Mouse (Mus musculus) intestine, embryonic 14.5 days (tissue): Measurements from ENCODE around the gene Lrrc29. TPM values are rescaled to one million over a fixed set of nuclear protein-coding genes. Genes with fewer than 3 reads are reported as not detected.

ENCODE experiments used
- ATAC-seq: fragments of 200-750 bp; cut with Nextera tagmentation; replicated peaks from 2 replicates; pipeline ENCODE4 v1.8.0; 2017; ENCODE audit warnings: low read depth, moderate number of reproducible peaks, moderate TSS enrichment, moderate library complexity; ENCODE audit not compliant: low FRiP score, low TSS enrichment
- DNase-seq: peaks from one replicate; pipeline ENCODE4 v3.0.0-alpha.2; 2018; ENCODE audit warnings: low spot score
- H3K27ac ChIP-seq: fragments of 300-500 bp; sonication (generic); 2 replicates; pipeline ENCODE4 v1.5.1; 2014; ENCODE audit warnings: low read depth, mild to moderate bottlenecking, control low read depth
- H3K27me3 ChIP-seq: fragments of 300-500 bp; sonication (generic); replicated peaks from 2 replicates; pipeline ENCODE4 v1.6.1; 2014; ENCODE audit warnings: low read length, control low read depth; ENCODE audit not compliant: control insufficient read depth, insufficient read depth
- H3K36me3 ChIP-seq: fragments of 300-500 bp; sonication (generic); 2 replicates; pipeline ENCODE4 v1.6.1; 2014; ENCODE audit warnings: low read length, control low read depth; ENCODE audit not compliant: control insufficient read depth, insufficient read depth
- H3K4me1 ChIP-seq: fragments of 300-500 bp; sonication (generic); replicated peaks from 2 replicates; pipeline ENCODE4 v1.6.1; 2014; ENCODE audit warnings: low read length, control low read depth, mixed read lengths; ENCODE audit not compliant: control insufficient read depth, insufficient read depth
- H3K4me2 ChIP-seq: fragments of 300-500 bp; sonication (generic); 2 replicates; pipeline ENCODE4 v1.6.1; 2014; ENCODE audit warnings: low read length
- H3K4me3 ChIP-seq: fragments of 300-500 bp; sonication (generic); 2 replicates; pipeline ENCODE4 v1.5.1; 2014; ENCODE audit warnings: low read depth, low read length, control low read depth, mixed read lengths
- H3K9ac ChIP-seq: fragments of 300-500 bp; sonication (generic); 2 replicates; pipeline ENCODE4 v1.6.1; 2014; ENCODE audit warnings: mild to moderate bottlenecking, low read length
- H3K9me3 ChIP-seq: fragments of 300-500 bp; sonication (generic); 2 replicates; pipeline ENCODE4 v1.6.1; 2016; ENCODE audit warnings: low read length, control low read depth; ENCODE audit not compliant: control insufficient read depth
- WGBS: fragments of 180-500 bp; shearing (Covaris S2); extraction: QIAGEN DNeasy Blood & Tissue Kit; methylation state at CpG from one replicate; pipeline ENCODE4 v1.1.7; 2014; 5-methylcytosine and 5-hydroxymethylcytosine counted together
- polyA plus RNA-seq: library from polyadenylated mRNA; unstranded; fragments of >200 nt; fragmentation: Nextera tagmentation; extraction: Ambion mirVana; gene quantifications from 2 replicates; pipeline ENCODE4 v1.2.1, GENCODE M21; 2014

Gene Lrrc29
- polyA plus RNA-seq, 1 experiment from 2014 or later = 1.9 TPM

GRCm38 (mm10) chr8:105282239-105282638, 43.8 kb downstream of the Lrrc29 start:
- Histone ChIP-seq H3K4me1 (no peaks in the 10 kb centered on the region), H3K9ac (no peak overlapping the region), H3K4me3 (no peak overlapping the region), H3K27ac (no peak overlapping the region), H3K27me3 (peaks cover 30% of the 10 kb centered on the region), H3K9me3 (no peaks in the 10 kb centered on the region), H3K4me2 (no peak overlapping the region), H3K36me3 (peaks cover 20% of the 10 kb centered on the region)
- no peak for ATAC-seq
- 79% methylated on average over 4 of the region's 4 CpGs for WGBS
- DNase-seq = no peak

- no peaks in the 10 kb centered on the region for H3K4me1 ChIP-seq
- DNase-seq (no peak), ATAC-seq (no peak)
Measured at GRCm38 (mm10) chr8:105281821-105282220, 44.3 kb downstream of the Lrrc29 start.

GRCm38 (mm10) chr8:105280567-105280966, 45.5 kb downstream of the Lrrc29 start:
- Histone ChIP-seq H3K9ac (no peak overlapping the region), H3K27ac (no peak overlapping the region), H3K9me3 (no peaks in the 10 kb centered on the region), H3K36me3 (peaks cover 20% of the 10 kb centered on the region), H3K4me1 (peaks cover 3% of the 10 kb centered on the region; the same call in 1 of the 2 replicates), H3K4me3 (no peak overlapping the region), H3K4me2 (no peak overlapping the region), H3K27me3 (peaks cover 47% of the 10 kb centered on the region)
- ATAC-seq (no peak), DNase-seq (no peak)
- 81% methylated on average over 3 of the region's 3 CpGs for WGBS

More at GRCm38 (mm10) chr8:105281821-105282220, 44.3 kb downstream of the Lrrc29 start:
- no peak overlapping the region for H3K4me3 ChIP-seq
- peaks cover 20% of the 10 kb centered on the region for H3K36me3 ChIP-seq
- 84% methylated on average over 12 of the region's 12 CpGs for WGBS
- no peak overlapping the region for H3K9ac ChIP-seq
- no peak overlapping the region for H3K4me2 ChIP-seq
- H3K27me3 ChIP-seq = peaks cover 35% of the 10 kb centered on the region
- no peak overlapping the region for H3K27ac ChIP-seq
- no peaks in the 10 kb centered on the region for H3K9me3 ChIP-seq

- H3K9me3 ChIP-seq = no peaks in the 10 kb centered on the region
- H3K27me3 ChIP-seq = peaks cover 64% of the 10 kb centered on the region
- WGBS = 4% methylated on average over 28 of the region's 28 CpGs
- peak overlapping the region; percentile 36; the same call in 1 of the 2 replicates for H3K4me2 ChIP-seq
- DNase-seq (no peak), ATAC-seq (peak; percentile 34; the same call in 1 of the 2 replicates)
- peaks cover 3% of the 10 kb centered on the region; the same call in 1 of the 2 replicates for H3K4me1 ChIP-seq
- H3K27ac ChIP-seq = no peak overlapping the region
- peaks cover 15% of the 10 kb centered on the region; the same call in 1 of the 2 replicates for H3K36me3 ChIP-seq
- H3K4me3 ChIP-seq = peak overlapping the region; percentile 19
- no peak overlapping the region; the same call in 1 of the 2 replicates for H3K9ac ChIP-seq
Measured at GRCm38 (mm10) chr8:105278911-105279334, 47.2 kb downstream of the Lrrc29 start.

- 0 out of 2 replicates have a peak overlapping the region, but pooled peaks have one; percentile 18 for H3K9ac ChIP-seq
- WGBS = 3% methylated on average over 30 of the region's 30 CpGs
- no peaks in the 10 kb centered on the region for H3K9me3 ChIP-seq
- peak; percentile 75 for DNase-seq
- peak overlapping the region; percentile 71 for H3K4me2 ChIP-seq
- 0 out of 2 replicates have a peak, but pooled peaks cover 3% of the 10 kb centered on the region for H3K36me3 ChIP-seq
- H3K27ac ChIP-seq = no peak overlapping the region
- H3K4me3 ChIP-seq = peak overlapping the region; percentile 34
- peaks cover 3% of the 10 kb centered on the region; the same call in 1 of the 2 replicates for H3K4me1 ChIP-seq
- ATAC-seq = peak; percentile 45; the same call in 1 of the 2 replicates
- H3K27me3 ChIP-seq = peaks cover 88% of the 10 kb centered on the region
Measured at GRCm38 (mm10) chr8:105276292-105277120, 49.6 kb downstream of the Lrrc29 start.

GRCm38 (mm10) chr8:105275840-105276239, 50.2 kb downstream of the Lrrc29 start, which contains the start of gene Nol3:
Nol3 (plus strand) TSS chr8:105276140.
- H3K36me3 ChIP-seq = no peaks in the 10 kb centered on the region
- no peak within 1 kb of the TSS for H3K27ac ChIP-seq
- WGBS = 9% methylated on average over 10 of the region's 10 CpGs
- peaks cover 94% of the 10 kb centered on the region for H3K27me3 ChIP-seq
- H3K4me2 ChIP-seq = peak within 1 kb of the TSS; percentile 71
- peaks cover 4% of the 10 kb centered on the region for H3K4me1 ChIP-seq
- H3K9me3 ChIP-seq = no peaks in the 10 kb centered on the region
- H3K9ac ChIP-seq = 0 out of 2 replicates have a peak within 1 kb of the TSS, but pooled peaks have one; percentile 18
- peak within 1 kb of the TSS; percentile 34 for H3K4me3 ChIP-seq
- ATAC-seq (no peak), DNase-seq (no peak)

GRCm38 (mm10) chr8:105275387-105275786, 50.7 kb downstream of the Lrrc29 start:
- H3K4me2 ChIP-seq = peak overlapping the region; percentile 71
- H3K9me3 ChIP-seq = no peaks in the 10 kb centered on the region
- no peak for ATAC-seq
- H3K4me1 ChIP-seq = peaks cover 9% of the 10 kb centered on the region
- H3K27me3 ChIP-seq = peaks cover 99% of the 10 kb centered on the region
- no peak for DNase-seq
- no peak overlapping the region for H3K27ac ChIP-seq
- no peak overlapping the region for H3K9ac ChIP-seq
- WGBS = 10% methylated on average over 11 of the region's 11 CpGs
- H3K36me3 ChIP-seq = no peaks in the 10 kb centered on the region
- no peak overlapping the region for H3K4me3 ChIP-seq

- Histone ChIP-seq H3K9ac (no peak overlapping the region), H3K4me1 (peaks cover 25% of the 10 kb centered on the region), H3K27me3 (peaks cover 98% of the 10 kb centered on the region), H3K9me3 (no peaks in the 10 kb centered on the region), H3K27ac (no peak overlapping the region), H3K4me3 (peak overlapping the region; percentile 10; the same call in 1 of the 2 replicates), H3K4me2 (no peak overlapping the region), H3K36me3 (no peaks in the 10 kb centered on the region)
- WGBS = 3% methylated on average over 11 of the region's 11 CpGs
- ATAC-seq (no peak), DNase-seq (no peak)
Measured at GRCm38 (mm10) chr8:105270916-105271186, 55.2 kb downstream of the Lrrc29 start.
